ENCODE assay signal across 11 mouse cellular contexts in genomic region chr8:84714161-84714560, GRCm38 (mm10). TPM values are rescaled to one million over a fixed set of nuclear protein-coding genes. Genes with fewer than 3 reads are reported as not detected.
DNase-seq lines count a peak whose midpoint lies in the region; ATAC-seq and TF ChIP-seq lines count a peak whose summit lies in the region.
"Had no signal": no experiment of that assay in that cellular context is flagged by ENCODE, and none has a peak within 500 bp of the region (broad histone marks: within the 10 kb centered on the region; RNA-seq: fewer than 3 reads in every experiment).

No protein-coding gene starts in this region.

- no peaks in the 10 kb centered on the region for H3K36me3 ChIP-seq in liver, embryonic 13.5 days
- no peaks in the 10 kb centered on the region for H3K36me3 ChIP-seq in liver, postnatal 0 days (replicated peaks; ENCODE audit: insufficient read depth, low read length)
- no peaks in the 10 kb centered on the region; the same call in 1 of the 2 replicates for H3K36me3 ChIP-seq in hindbrain, postnatal 0 days (ENCODE audit: insufficient read depth, low read length)
- H3K36me3 ChIP-seq in neural tube, embryonic 15.5 days: no peaks in the 10 kb centered on the region
- no peaks in the 10 kb centered on the region for H3K36me3 ChIP-seq in thymus, adult 2 months (ENCODE audit: control insufficient read depth, insufficient read depth, low read length)

- TF ChIP-seq EP300 in liver, postnatal 0 days (IDR thresholded peaks at IDR 0.05; ENCODE audit: low read depth): no peak

- no peaks in the 10 kb centered on the region for H3K9me3 ChIP-seq in liver, embryonic 13.5 days (replicated peaks)
- H3K9me3 ChIP-seq in liver, postnatal 0 days (ENCODE audit: low read length): no peaks in the 10 kb centered on the region
- H3K9me3 ChIP-seq in hindbrain, postnatal 0 days (ENCODE audit: low read length): no peaks in the 10 kb centered on the region
- no peaks in the 10 kb centered on the region for H3K9me3 ChIP-seq in neural tube, embryonic 15.5 days (replicated peaks)

- peak overlapping the region; percentile 8 for H3K9ac ChIP-seq in liver, embryonic 13.5 days
- H3K9ac ChIP-seq in liver, postnatal 0 days (replicated peaks): no peak overlapping the region
- H3K9ac ChIP-seq in hindbrain, postnatal 0 days (replicated peaks; ENCODE audit: low read length): no peak overlapping the region
- H3K9ac ChIP-seq in neural tube, embryonic 15.5 days (replicated peaks): no peak overlapping the region

- no peak for ATAC-seq in cerebellum, adult (ENCODE audit: insufficient number of reproducible peaks, low FRiP score, low TSS enrichment)
- no peak for ATAC-seq in liver, embryonic 13.5 days (ENCODE audit: low read depth)
- ATAC-seq in liver, postnatal 0 days: no peak
- ATAC-seq in hindbrain, postnatal 0 days: no peak
- ATAC-seq in neural tube, embryonic 15.5 days (ENCODE audit: low FRiP score): no peak
- ATAC-seq: inflammation-experienced regulatory T-cells, adult 6 months had no signal

- no peak overlapping the region for H3K4me3 ChIP-seq in liver, embryonic 13.5 days (replicated peaks)
- no peak overlapping the region for H3K4me3 ChIP-seq in liver, postnatal 0 days (ENCODE audit: low read depth, low read length)
- H3K4me3 ChIP-seq in hindbrain, postnatal 0 days (ENCODE audit: low read length): no peak overlapping the region
- no peak overlapping the region for H3K4me3 ChIP-seq in neural tube, embryonic 15.5 days (replicated peaks)
- H3K4me3 ChIP-seq in thymus, adult 2 months (ENCODE audit: control insufficient read depth, insufficient read depth, low read length): no peak overlapping the region
- H3K4me3 ChIP-seq: myocyte had no signal

- peak; percentile 52 to 53 for DNase-seq in cerebellum, postnatal 10 days
- DNase-seq in liver, embryonic 13.5 days: no peak
- no peak for DNase-seq in liver, postnatal 0 days
- no peak for DNase-seq in hindbrain, postnatal 0 days (ENCODE audit: low spot score)
- DNase-seq in thymus, adult 2 months: no peak
- no peak for DNase-seq in ovary, postnatal 36 days (ENCODE audit: low spot score)

- peaks cover 59% of the 10 kb centered on the region for H3K27me3 ChIP-seq in liver, embryonic 13.5 days
- H3K27me3 ChIP-seq in liver, postnatal 0 days (ENCODE audit: insufficient read depth, low read length): no peaks in the 10 kb centered on the region
- no peaks in the 10 kb centered on the region for H3K27me3 ChIP-seq in hindbrain, postnatal 0 days (ENCODE audit: insufficient read depth, low read length)
- H3K27me3 ChIP-seq in neural tube, embryonic 15.5 days (replicated peaks): peaks cover 20% of the 10 kb centered on the region
- no peaks in the 10 kb centered on the region for H3K27me3 ChIP-seq in thymus, adult 2 months (ENCODE audit: control insufficient read depth, insufficient read depth, low read length)

- H3K27ac ChIP-seq in liver, embryonic 13.5 days: no peak overlapping the region
- H3K27ac ChIP-seq in liver, postnatal 0 days (ENCODE audit: low read depth): no peak overlapping the region
- H3K27ac ChIP-seq in hindbrain, postnatal 0 days: peak overlapping the region; percentile 77
- peak overlapping the region; percentile 83 for H3K27ac ChIP-seq in neural tube, embryonic 15.5 days (replicated peaks)
- no peak overlapping the region for H3K27ac ChIP-seq in thymus, adult 2 months (ENCODE audit: control insufficient read depth, insufficient read depth, low read length)

- no peak for TF ChIP-seq CTCF in liver, postnatal 0 days (IDR thresholded peaks at IDR 0.05; ENCODE audit: low read depth)
- TF ChIP-seq CTCF in hindbrain, postnatal 0 days (IDR thresholded peaks at IDR 0.05; ENCODE audit: low read depth): no peak
- TF ChIP-seq CTCF in thymus, adult 2 months (IDR thresholded peaks at IDR 0.05; ENCODE audit: borderline replicate concordance, control insufficient read depth, extremely low read depth, insufficient read depth, low read length, poor library complexity): no peak

- TF ChIP-seq POLR2A in thymus, adult 2 months (IDR thresholded peaks at IDR 0.05; ENCODE audit: control insufficient read depth, extremely low read depth, insufficient read depth, low read length, poor library complexity): no peak

- 56% methylated on average over 4 of the region's 4 CpGs for WGBS in liver, embryonic 13.5 days (ENCODE audit: insufficient replicate concordance)
- WGBS in liver, postnatal 0 days (ENCODE audit: insufficient replicate concordance): 81% methylated on average over 4 of the region's 4 CpGs
- WGBS in hindbrain, postnatal 0 days: 43% methylated on average over 4 of the region's 4 CpGs
- WGBS in neural tube, embryonic 15.5 days: 64% methylated on average over 4 of the region's 4 CpGs
- WGBS in thymus, adult 2 months: 96% methylated on average over 4 of the region's 4 CpGs

- H3K4me2 ChIP-seq in liver, embryonic 13.5 days: no peak overlapping the region
- H3K4me2 ChIP-seq in liver, postnatal 0 days (ENCODE audit: low read depth, low read length): no peak overlapping the region
- no peak overlapping the region for H3K4me2 ChIP-seq in hindbrain, postnatal 0 days (ENCODE audit: low read depth, low read length)
- no peak overlapping the region for H3K4me2 ChIP-seq in neural tube, embryonic 15.5 days
- H3K4me2 ChIP-seq: liver, embryonic 11.5 days had no signal

- H3K4me1 ChIP-seq in liver, embryonic 13.5 days (replicated peaks): peaks cover 51% of the 10 kb centered on the region
- H3K4me1 ChIP-seq in liver, postnatal 0 days (ENCODE audit: insufficient read depth): peaks cover 30% of the 10 kb centered on the region
- H3K4me1 ChIP-seq in hindbrain, postnatal 0 days (ENCODE audit: insufficient read depth, low read length): peaks cover 14% of the 10 kb centered on the region
- peaks cover 52% of the 10 kb centered on the region for H3K4me1 ChIP-seq in neural tube, embryonic 15.5 days
- no peaks in the 10 kb centered on the region for H3K4me1 ChIP-seq in thymus, adult 2 months (replicated peaks; ENCODE audit: control insufficient read depth, insufficient read depth, low read length)

RNA-seq across cellular contexts. Expression of gene G430095P16Rik, which starts 8.6 kb away (rescaled TPM):
- polyA plus RNA-seq in liver, embryonic 13.5 days (2015; fragmentation: Nextera tagmentation; extraction: Ambion mirVana): 9.6 and 10.0 TPM in 2 replicates
- polyA plus RNA-seq in liver, postnatal 0 days (2015; fragmentation: Nextera tagmentation; extraction: Ambion mirVana): 4.8 and 6.3 TPM in 2 replicates
- total RNA-seq in hindbrain, postnatal 0 days (2014; rRNA removed): 1.2 TPM in 1 of 2 replicates, not detected in the other
- 1.1 and 1.7 TPM in 2 replicates for polyA plus RNA-seq in hindbrain, postnatal 0 days (2015; fragmentation: Nextera tagmentation; extraction: Ambion mirVana)
- 1.4 and 1.8 TPM in 2 replicates for polyA plus RNA-seq in neural tube, embryonic 15.5 days (2015; fragmentation: Nextera tagmentation; extraction: Ambion mirVana)
- 1.8 and 2.6 TPM in 2 replicates for polyA plus RNA-seq in thymus, adult 2 months (2012; rRNA removed)

RNA-seq across cellular contexts. Expression of gene Lyl1, which starts 12.9 kb away (rescaled TPM):
- 61.2 and 61.3 TPM in 2 replicates for polyA plus RNA-seq in liver, embryonic 13.5 days (2015; fragmentation: Nextera tagmentation; extraction: Ambion mirVana)
- 24.6 and 25.7 TPM in 2 replicates for polyA plus RNA-seq in liver, postnatal 0 days (2015; fragmentation: Nextera tagmentation; extraction: Ambion mirVana)
- total RNA-seq in hindbrain, postnatal 0 days (2014; rRNA removed): 1.7 and 7.8 TPM in 2 replicates
- polyA plus RNA-seq in hindbrain, postnatal 0 days (2015; fragmentation: Nextera tagmentation; extraction: Ambion mirVana): 2.0 and 2.3 TPM in 2 replicates
- 3.1 and 6.1 TPM in 2 replicates for polyA plus RNA-seq in neural tube, embryonic 15.5 days (2015; fragmentation: Nextera tagmentation; extraction: Ambion mirVana)
- 7.1 and 7.5 TPM in 2 replicates for polyA plus RNA-seq in thymus, adult 2 months (2012; rRNA removed)
- polyA plus RNA-seq: myocyte had no signal

RNA-seq across cellular contexts. Expression of gene Nacc1, which starts 26.5 kb away (rescaled TPM):
- polyA plus RNA-seq in liver, embryonic 13.5 days (2015; fragmentation: Nextera tagmentation; extraction: Ambion mirVana): 6.9 and 7.6 TPM in 2 replicates
- polyA plus RNA-seq in liver, postnatal 0 days (2015; fragmentation: Nextera tagmentation; extraction: Ambion mirVana): 3.3 and 3.6 TPM in 2 replicates
- 110 and 129 TPM in 2 replicates for total RNA-seq in hindbrain, postnatal 0 days (2014; rRNA removed)
- polyA plus RNA-seq in hindbrain, postnatal 0 days (2015; fragmentation: Nextera tagmentation; extraction: Ambion mirVana): 13.8 and 14.9 TPM in 2 replicates
- 12.3 and 14.1 TPM in 2 replicates for polyA plus RNA-seq in neural tube, embryonic 15.5 days (2015; fragmentation: Nextera tagmentation; extraction: Ambion mirVana)
- 155 and 182 TPM in 2 replicates for polyA plus RNA-seq in thymus, adult 2 months (2012; rRNA removed)

RNA-seq across cellular contexts. Expression of gene Trmt1, which starts 28.1 kb away (rescaled TPM):
- polyA plus RNA-seq in liver, embryonic 13.5 days (2015; fragmentation: Nextera tagmentation; extraction: Ambion mirVana): 45.9 and 46.8 TPM in 2 replicates
- polyA plus RNA-seq in liver, postnatal 0 days (2015; fragmentation: Nextera tagmentation; extraction: Ambion mirVana): 21.3 TPM in 2 replicates
- 69.5 and 93.3 TPM in 2 replicates for total RNA-seq in hindbrain, postnatal 0 days (2014; rRNA removed)
- 71.2 and 79.2 TPM in 2 replicates for polyA plus RNA-seq in hindbrain, postnatal 0 days (2015; fragmentation: Nextera tagmentation; extraction: Ambion mirVana)
- 66.7 and 75.1 TPM in 2 replicates for polyA plus RNA-seq in neural tube, embryonic 15.5 days (2015; fragmentation: Nextera tagmentation; extraction: Ambion mirVana)
- polyA plus RNA-seq in thymus, adult 2 months (2012; rRNA removed): 169 and 181 TPM in 2 replicates

RNA-seq across cellular contexts. Expression of gene Ier2, which starts 51.5 kb away (rescaled TPM):
- polyA plus RNA-seq in liver, embryonic 13.5 days (2015; fragmentation: Nextera tagmentation; extraction: Ambion mirVana): 20.5 and 24.1 TPM in 2 replicates
- 32.3 and 32.9 TPM in 2 replicates for polyA plus RNA-seq in liver, postnatal 0 days (2015; fragmentation: Nextera tagmentation; extraction: Ambion mirVana)
- 12.5 and 13.3 TPM in 2 replicates for total RNA-seq in hindbrain, postnatal 0 days (2014; rRNA removed)
- 20.9 TPM in 2 replicates for polyA plus RNA-seq in hindbrain, postnatal 0 days (2015; fragmentation: Nextera tagmentation; extraction: Ambion mirVana)
- polyA plus RNA-seq in neural tube, embryonic 15.5 days (2015; fragmentation: Nextera tagmentation; extraction: Ambion mirVana): 20.3 and 33.1 TPM in 2 replicates
- polyA plus RNA-seq in thymus, adult 2 months (2012; rRNA removed): 29.2 and 33.7 TPM in 2 replicates

Comparison
In these comparisons a context has a peak if more than half of its experiments do, and no peak if none do; other contexts are left out.
1. DNase-seq: peak in cerebellum, postnatal 10 days (2 of 2); none in liver, embryonic 13.5 days (single experiment), liver, postnatal 0 days (single experiment), hindbrain, postnatal 0 days (single experiment), thymus, adult 2 months (single experiment) and ovary, postnatal 36 days (single experiment).
2. H3K27ac ChIP-seq: peak in hindbrain, postnatal 0 days (single experiment) and neural tube, embryonic 15.5 days (single experiment); none in liver, embryonic 13.5 days (single experiment), liver, postnatal 0 days (single experiment) and thymus, adult 2 months (single experiment).